Mouse (Mus musculus): ENCODE measurements around the gene E130308A19Rik.

GRCm38 (mm10) chr4:59629076-59629874 lies 3.3 kb downstream of the E130308A19Rik start:
- TF ChIP-seq POLR2AphosphoS2 (IDR thresholded peaks at IDR 0.05; ENCODE audit: low read depth, low read length) (no peak), CHD1 (IDR thresholded peaks at IDR 0.05; ENCODE audit: low read depth, low read length) (no peak), HCFC1 (IDR thresholded peaks at IDR 0.05; ENCODE audit: low read depth, low read length) (no peak), ETS1 (conservative IDR thresholded peaks at IDR 0.05; ENCODE audit: low read depth, low read length) (no peak), USF1 (IDR thresholded peaks at IDR 0.05; ENCODE audit: low read depth, low read length) (no peak), CTCF (conservative IDR thresholded peaks at IDR 0.05 in 1 of 2, IDR thresholded peaks at IDR 0.05 in 1 of 2; ENCODE audit: low read depth in 2 of 2, low read length in 2 of 2) (no peak), TCF12 (IDR thresholded peaks at IDR 0.05; ENCODE audit: low read depth, low read length) (no peak), POLR2A (IDR thresholded peaks at IDR 0.05; ENCODE audit: low read depth, low read length) (no peak), CHD2 (IDR thresholded peaks at IDR 0.05; ENCODE audit: low read length) (no peak), EP300 (IDR thresholded peaks at IDR 0.05; ENCODE audit: low read length) (no peak), ELF1 (IDR thresholded peaks at IDR 0.05; ENCODE audit: low read depth, low read length) (no peak)

Data from CH12.LX (cell line).